13 mouse cellular contexts compared by ENCODE assay signal in genomic region chr11:61629621-61630020, GRCm38 (mm10). TPM values are rescaled to one million over a fixed set of nuclear protein-coding genes. Genes with fewer than 3 reads are reported as not detected.
DNase-seq lines count a peak whose midpoint lies in the region; ATAC-seq lines count a peak whose summit lies in the region.
"Had no signal": no experiment of that assay in that cellular context is flagged by ENCODE, and none has a peak within 500 bp of the region (broad histone marks: within the 10 kb centered on the region; RNA-seq: fewer than 3 reads in every experiment).

No protein-coding gene starts in this region.

- no peaks in the 10 kb centered on the region for H3K4me1 ChIP-seq in limb, embryonic 11.5 days (ENCODE audit: control insufficient read depth, insufficient read depth, low read length)
- H3K4me1 ChIP-seq in limb, embryonic 10.5 days, result no peaks in the 10 kb centered on the region
- H3K4me1 ChIP-seq: embryonic facial prominence, embryonic 12.5 days; hindbrain, embryonic 10.5 days; neural tube, embryonic 12.5 days had no signal

- H3K27me3 ChIP-seq in limb, embryonic 11.5 days (ENCODE audit: control insufficient read depth, insufficient read depth, low read length), result no peaks in the 10 kb centered on the region
- no peaks in the 10 kb centered on the region for H3K27me3 ChIP-seq in limb, embryonic 10.5 days (ENCODE audit: low read depth, poor library complexity, severe bottlenecking)
- H3K27me3 ChIP-seq: embryonic facial prominence, embryonic 12.5 days; neural tube, embryonic 12.5 days had no signal

- no peak overlapping the region for H3K27ac ChIP-seq in limb, embryonic 11.5 days (replicated peaks; ENCODE audit: low read depth, low read length)
- H3K27ac ChIP-seq in limb, embryonic 10.5 days, result no peak overlapping the region
- H3K27ac ChIP-seq: embryonic facial prominence, embryonic 12.5 days; hindbrain, embryonic 10.5 days; neural tube, embryonic 12.5 days had no signal

- DNase-seq in cerebellum, postnatal 14 days, result peak; percentile 40 to 55
- DNase-seq in cerebellum, postnatal 36 days, result no peak
- DNase-seq in limb, embryonic 11.5 days (ENCODE audit: low spot score), result peak; percentile 26
- no peak for DNase-seq in limb, embryonic 10.5 days (ENCODE audit: low spot score)
- DNase-seq in c-Kit-positive CD71-positive TER-119-positive erythroid progenitor cells, embryonic 14.5 days (ENCODE audit: low spot score), result no peak
- DNase-seq: right cerebral cortex, postnatal 4 days had no signal

- no peak overlapping the region for H3K4me2 ChIP-seq in limb, embryonic 11.5 days (ENCODE audit: low read depth, severe bottlenecking)
- H3K4me2 ChIP-seq: embryonic facial prominence, embryonic 12.5 days; neural tube, embryonic 12.5 days had no signal

- H3K36me3 ChIP-seq in limb, embryonic 11.5 days (ENCODE audit: control insufficient read depth, insufficient read depth, low read length), result no peaks in the 10 kb centered on the region
- no peaks in the 10 kb centered on the region for H3K36me3 ChIP-seq in limb, embryonic 10.5 days
- H3K36me3 ChIP-seq: embryonic facial prominence, embryonic 12.5 days; hindbrain, embryonic 10.5 days; neural tube, embryonic 12.5 days had no signal

- no peak overlapping the region for H3K9ac ChIP-seq in limb, embryonic 11.5 days (ENCODE audit: low read length)
- H3K9ac ChIP-seq: embryonic facial prominence, embryonic 12.5 days; neural tube, embryonic 12.5 days had no signal

- WGBS in limb, embryonic 11.5 days, result 63% methylated on average over 3 of the region's 3 CpGs
- 69% methylated on average over 3 of the region's 3 CpGs for WGBS in limb, embryonic 10.5 days

- no peak overlapping the region for H3K4me3 ChIP-seq in limb, embryonic 11.5 days (ENCODE audit: low read depth, low read length)
- H3K4me3 ChIP-seq in limb, embryonic 10.5 days, result no peak overlapping the region
- H3K4me3 ChIP-seq: embryonic facial prominence, embryonic 12.5 days; hindbrain, embryonic 10.5 days; neural tube, embryonic 12.5 days had no signal

- H3K9me3 ChIP-seq in limb, embryonic 11.5 days (ENCODE audit: control insufficient read depth, low read length), result no peaks in the 10 kb centered on the region
- no peaks in the 10 kb centered on the region for H3K9me3 ChIP-seq in limb, embryonic 10.5 days (replicated peaks)
- H3K9me3 ChIP-seq: embryonic facial prominence, embryonic 12.5 days; hindbrain, embryonic 10.5 days; neural tube, embryonic 12.5 days had no signal

- ATAC-seq in limb, embryonic 11.5 days (ENCODE audit: insufficient number of reproducible peaks, low FRiP score, low TSS enrichment, low read depth), result no peak
- ATAC-seq in CD4-positive, CD25-positive, alpha-beta regulatory T cell, adult 4 months, result peak; percentile 56
- ATAC-seq in inflammation-experienced regulatory T-cells, adult 6 months, result peak; percentile 32
- ATAC-seq in granulocyte monocyte progenitor cell, adult 5-6 weeks (replicated peaks; ENCODE audit: poor library complexity, severe bottlenecking), result no peak

RNA-seq across cellular contexts. Expression of gene Grap, which starts 23.4 kb away (rescaled TPM):
- polyA plus RNA-seq in limb, embryonic 11.5 days (2014; fragmentation: Nextera tagmentation; extraction: Ambion mirVana), result 4.1 and 5.2 TPM in 2 replicates
- polyA plus RNA-seq in limb, embryonic 10.5 days (2016; fragmentation: Nextera tagmentation; extraction: Ambion mirVana), result 6.9 and 7.1 TPM in 2 replicates
- 100 to 1,000 TPM; 220 to 344 TPM for polyA plus RNA-seq in CD4-positive, CD25-positive, alpha-beta regulatory T cell, adult 4 months (2017; shearing (Covaris generic))
- polyA plus RNA-seq in inflammation-experienced regulatory T-cells, adult 6 months (2017; shearing (Covaris generic)), result 100 to 1,000 TPM; 180 to 210 (median 192) TPM
- total RNA-seq in granulocyte monocyte progenitor cell, adult 5-6 weeks (2014; fragmentation: Nextera tagmentation), result 2.0 TPM in 1 of 2 replicates, not detected in the other
- 0.30 and 0.31 TPM in 2 replicates for total RNA-seq in granulocyte monocyte progenitor cell, adult 5-6 weeks (2017)

RNA-seq across cellular contexts. Expression of gene Epn2, which starts 50.1 kb away (rescaled TPM):
- polyA plus RNA-seq in limb, embryonic 11.5 days (2014; fragmentation: Nextera tagmentation; extraction: Ambion mirVana), result 23.7 and 24.7 TPM in 2 replicates
- 20.3 and 24.1 TPM in 2 replicates for polyA plus RNA-seq in limb, embryonic 10.5 days (2016; fragmentation: Nextera tagmentation; extraction: Ambion mirVana)
- under 1 TPM; 0.26 to 0.86 TPM for polyA plus RNA-seq in CD4-positive, CD25-positive, alpha-beta regulatory T cell, adult 4 months (2017; shearing (Covaris generic))
- under 1 TPM; 0.19 to 0.77 (median 0.30) TPM for polyA plus RNA-seq in inflammation-experienced regulatory T-cells, adult 6 months (2017; shearing (Covaris generic))
- total RNA-seq in granulocyte monocyte progenitor cell, adult 5-6 weeks (2014; fragmentation: Nextera tagmentation), result not detected in 2 replicates
- not detected in 2 replicates for total RNA-seq in granulocyte monocyte progenitor cell, adult 5-6 weeks (2017)

RNA-seq across cellular contexts. Expression of gene Fam83g, which starts 54.3 kb away (rescaled TPM):
- polyA plus RNA-seq in limb, embryonic 11.5 days (2014; fragmentation: Nextera tagmentation; extraction: Ambion mirVana), result 1.4 and 1.5 TPM in 2 replicates
- polyA plus RNA-seq in limb, embryonic 10.5 days (2016; fragmentation: Nextera tagmentation; extraction: Ambion mirVana), result 2.2 and 2.4 TPM in 2 replicates
- under 1 TPM; 0.08 to 0.41 TPM for polyA plus RNA-seq in CD4-positive, CD25-positive, alpha-beta regulatory T cell, adult 4 months (2017; shearing (Covaris generic))
- polyA plus RNA-seq in inflammation-experienced regulatory T-cells, adult 6 months (2017; shearing (Covaris generic)), result under 1 TPM; 0.19 to 0.57 (median 0.19) TPM
- not detected in 2 replicates for total RNA-seq in granulocyte monocyte progenitor cell, adult 5-6 weeks (2014; fragmentation: Nextera tagmentation)
- not detected in 2 replicates for total RNA-seq in granulocyte monocyte progenitor cell, adult 5-6 weeks (2017)
- total RNA-seq: layer of hippocampus, postnatal 10 days had no signal

Comparison
In these comparisons a context has a peak if more than half of its experiments do, and no peak if none do; other contexts are left out.
1. DNase-seq: peak in cerebellum, postnatal 14 days (2 of 2) and limb, embryonic 11.5 days (single experiment); none in cerebellum, postnatal 36 days (0 of 2), limb, embryonic 10.5 days (single experiment) and c-Kit-positive CD71-positive TER-119-positive erythroid progenitor cells, embryonic 14.5 days (single experiment).
2. ATAC-seq: peak in CD4-positive, CD25-positive, alpha-beta regulatory T cell, adult 4 months (single experiment) and inflammation-experienced regulatory T-cells, adult 6 months (single experiment); none in limb, embryonic 11.5 days (single experiment) and granulocyte monocyte progenitor cell, adult 5-6 weeks (single experiment).
3. RNA of gene Grap, which starts 23.4 kb away (polyA plus RNA-seq): 220 to 344 TPM in CD4-positive, CD25-positive, alpha-beta regulatory T cell, adult 4 months and 180 to 210 TPM in inflammation-experienced regulatory T-cells, adult 6 months; 6.9 to 7.1 TPM in limb, embryonic 10.5 days and 4.1 to 5.2 TPM in limb, embryonic 11.5 days; every median in the first group is over 10 times any median in the second.
4. RNA of gene Epn2, which starts 50.1 kb away (polyA plus RNA-seq): 23.7 to 24.7 TPM in limb, embryonic 11.5 days and 20.3 to 24.1 TPM in limb, embryonic 10.5 days; 0.26 to 0.86 TPM in CD4-positive, CD25-positive, alpha-beta regulatory T cell, adult 4 months and 0.19 to 0.77 TPM in inflammation-experienced regulatory T-cells, adult 6 months; every median in the first group is over 10 times any median in the second.